Mouse (Mus musculus): Measurements from ENCODE around the gene Pgm2. TPM values are rescaled to one million over a fixed set of nuclear protein-coding genes. Genes with fewer than 3 reads are reported as not detected.

Gene Pgm2
- total RNA-seq (2015) (42.4 and 53.4 TPM in 2 replicates), total RNA-seq (2017) (40.5 and 41.3 TPM in 2 replicates)

GRCm38 (mm10) chr5:64092748-64093292 lies at the start of gene Pgm2:
Gene Pgm2 (plus strand): TSS chr5:64092950.
- peak; percentile 93 for ATAC-seq (ENCODE audit: poor library complexity, severe bottlenecking)

DNA sequence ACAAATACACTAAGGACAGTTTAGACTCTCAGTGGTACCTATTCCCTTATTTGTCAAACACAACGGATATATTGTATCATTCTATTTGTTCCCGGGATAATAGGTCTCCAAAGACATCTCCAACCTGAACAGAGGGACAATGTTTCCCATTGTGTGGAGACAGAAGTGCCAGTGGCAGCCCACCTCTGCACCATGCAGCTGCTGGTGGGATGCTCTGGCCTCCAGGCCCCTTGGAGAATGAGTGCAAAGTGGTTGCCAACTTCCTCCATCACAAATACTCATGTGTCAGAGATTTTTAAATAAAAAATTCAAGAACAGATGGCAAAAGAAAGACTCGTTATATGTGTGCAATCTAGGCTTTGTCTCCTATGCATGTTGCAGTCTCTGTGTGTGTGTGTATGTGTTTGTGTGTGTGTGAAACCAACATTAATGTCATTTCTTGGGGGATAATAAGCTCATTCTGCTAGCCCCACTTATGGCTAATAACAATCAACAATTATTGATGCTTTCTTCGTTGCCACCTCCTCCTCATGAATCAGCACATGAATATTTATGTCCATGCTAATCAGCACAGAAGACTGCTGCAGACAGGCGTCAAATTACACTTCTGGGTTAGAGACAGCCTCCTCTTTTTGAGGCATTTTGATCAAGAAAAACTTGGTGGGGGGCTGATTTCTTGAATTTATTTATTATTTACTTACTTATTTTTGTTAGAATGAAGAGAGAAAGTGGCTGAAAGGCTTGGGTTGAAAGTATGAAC lies 48.9 kb upstream of the Pgm2 start:
- no peak for ATAC-seq (ENCODE audit: poor library complexity, severe bottlenecking)

GRCm38 (mm10) chr5:64044790-64045189 lies 48.0 kb upstream of the Pgm2 start:
- ATAC-seq (ENCODE audit: poor library complexity, severe bottlenecking): peak; percentile 79

- ATAC-seq (ENCODE audit: poor library complexity, severe bottlenecking): peak; percentile 50
These were observed 47.2 kb upstream of the Pgm2 start for GRCm38 (mm10) chr5:64045502-64045901.

DNA sequence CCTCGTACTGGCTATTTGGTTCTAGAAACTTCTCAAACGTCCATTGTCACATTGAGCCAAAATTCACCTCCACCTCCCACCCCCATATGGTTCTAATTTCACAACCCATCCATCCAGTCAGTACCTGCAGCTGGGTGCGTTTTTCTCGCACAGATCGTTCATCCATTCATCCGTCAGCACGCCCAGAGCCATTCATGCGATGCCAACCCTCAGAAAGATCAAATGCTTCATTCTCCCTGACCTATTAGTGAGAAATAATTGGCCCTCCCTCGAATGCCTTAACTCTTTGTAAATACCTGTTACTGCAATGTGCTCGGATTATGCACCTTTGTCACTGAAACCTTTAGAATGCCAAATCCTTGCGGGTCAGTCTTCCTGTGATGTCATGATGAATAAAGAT lies 45.8 kb upstream of the Pgm2 start:
- no peak for ATAC-seq (ENCODE audit: poor library complexity, severe bottlenecking)

- no peak for ATAC-seq (ENCODE audit: poor library complexity, severe bottlenecking)
These were observed 44.8 kb upstream of the Pgm2 start for GRCm38 (mm10) chr5:64047921-64048320.

DNA sequence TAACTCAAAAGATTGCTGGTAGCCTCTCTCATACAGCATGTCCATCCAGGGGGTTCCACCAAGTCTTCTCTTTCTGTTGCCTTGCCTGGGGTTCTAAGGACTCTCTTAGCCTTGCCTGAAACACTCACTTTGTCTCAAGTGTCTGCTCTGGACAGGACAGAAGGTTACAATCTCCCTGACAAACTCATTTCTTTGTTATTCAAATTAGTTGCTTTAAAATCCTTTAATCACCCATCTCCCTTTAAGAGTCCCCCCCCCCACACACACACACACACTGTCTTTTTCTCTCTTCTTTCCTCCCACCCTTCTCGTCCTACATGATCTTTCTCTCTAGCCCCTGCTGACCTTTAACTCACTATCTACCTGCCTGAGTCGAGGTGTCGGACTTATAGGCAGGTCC lies 44.1 kb upstream of the Pgm2 start:
- ATAC-seq (ENCODE audit: poor library complexity, severe bottlenecking): no peak

GRCm38 (mm10) chr5:64049256-64049655 lies 43.5 kb upstream of the Pgm2 start:
- no peak for ATAC-seq (ENCODE audit: poor library complexity, severe bottlenecking)

GRCm38 (mm10) chr5:64053010-64053409 lies 39.7 kb upstream of the Pgm2 start:
- ATAC-seq (ENCODE audit: poor library complexity, severe bottlenecking): no peak

- ATAC-seq (ENCODE audit: poor library complexity, severe bottlenecking): no peak
These were observed 36.5 kb upstream of the Pgm2 start for GRCm38 (mm10) chr5:64056210-64056609.

- ATAC-seq (ENCODE audit: poor library complexity, severe bottlenecking): no peak
These were observed 31.9 kb upstream of the Pgm2 start for GRCm38 (mm10) chr5:64060881-64061280.

DNA sequence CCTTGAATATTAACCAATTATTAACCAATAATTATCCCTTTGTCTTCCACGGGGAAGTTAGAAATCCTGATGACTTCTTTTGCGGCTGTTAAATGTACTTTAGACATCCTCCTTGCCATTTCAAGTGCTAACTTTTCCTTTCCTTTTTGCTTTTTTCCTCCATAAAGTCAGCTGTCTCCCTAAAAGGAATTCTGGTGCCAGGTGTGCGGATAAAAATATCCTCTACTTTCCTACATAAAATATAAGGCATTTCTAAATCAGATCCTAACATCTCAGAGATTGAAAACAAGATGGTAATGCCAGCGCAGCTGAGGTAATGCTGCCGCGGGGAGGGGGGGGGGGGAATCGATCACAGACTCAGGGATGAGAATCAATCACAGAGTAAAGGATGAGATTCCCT lies 31.1 kb upstream of the Pgm2 start:
- ATAC-seq (ENCODE audit: poor library complexity, severe bottlenecking): no peak

DNA sequence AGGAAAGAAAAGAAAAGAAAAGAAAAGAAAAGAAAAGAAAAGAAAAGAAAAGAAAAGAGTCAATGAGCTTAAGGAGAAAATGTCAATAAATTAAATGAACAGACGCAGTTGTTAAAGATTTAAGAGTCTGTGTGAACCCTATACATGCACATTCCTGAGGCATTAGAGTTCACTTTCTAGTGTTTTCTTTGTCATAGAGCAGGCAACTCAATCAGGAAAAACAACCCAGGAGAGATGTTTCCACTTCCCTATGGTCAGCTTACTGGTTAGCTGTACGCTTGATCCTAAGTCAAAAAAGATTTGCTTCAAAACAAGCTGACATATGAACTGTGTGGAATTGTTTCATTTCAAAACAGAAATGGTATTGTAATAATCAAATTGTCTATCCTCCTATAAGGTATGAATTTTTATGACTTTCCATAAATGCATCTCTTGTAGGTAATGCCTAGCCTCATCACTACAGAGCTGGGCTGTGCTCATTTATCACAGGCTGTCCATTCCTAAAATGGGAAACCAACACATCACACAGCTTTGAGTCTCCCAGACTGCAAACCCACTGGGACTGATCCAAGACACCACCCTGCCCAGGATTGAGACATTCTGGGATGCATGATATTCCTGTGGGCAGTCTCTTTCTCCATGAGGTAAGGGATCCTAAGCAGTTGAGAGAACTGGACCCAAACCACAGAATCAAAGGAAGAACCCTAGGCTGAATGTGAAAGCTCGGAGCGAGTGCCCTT lies 29.7 kb upstream of the Pgm2 start:
- ATAC-seq (ENCODE audit: poor library complexity, severe bottlenecking): no peak

DNA sequence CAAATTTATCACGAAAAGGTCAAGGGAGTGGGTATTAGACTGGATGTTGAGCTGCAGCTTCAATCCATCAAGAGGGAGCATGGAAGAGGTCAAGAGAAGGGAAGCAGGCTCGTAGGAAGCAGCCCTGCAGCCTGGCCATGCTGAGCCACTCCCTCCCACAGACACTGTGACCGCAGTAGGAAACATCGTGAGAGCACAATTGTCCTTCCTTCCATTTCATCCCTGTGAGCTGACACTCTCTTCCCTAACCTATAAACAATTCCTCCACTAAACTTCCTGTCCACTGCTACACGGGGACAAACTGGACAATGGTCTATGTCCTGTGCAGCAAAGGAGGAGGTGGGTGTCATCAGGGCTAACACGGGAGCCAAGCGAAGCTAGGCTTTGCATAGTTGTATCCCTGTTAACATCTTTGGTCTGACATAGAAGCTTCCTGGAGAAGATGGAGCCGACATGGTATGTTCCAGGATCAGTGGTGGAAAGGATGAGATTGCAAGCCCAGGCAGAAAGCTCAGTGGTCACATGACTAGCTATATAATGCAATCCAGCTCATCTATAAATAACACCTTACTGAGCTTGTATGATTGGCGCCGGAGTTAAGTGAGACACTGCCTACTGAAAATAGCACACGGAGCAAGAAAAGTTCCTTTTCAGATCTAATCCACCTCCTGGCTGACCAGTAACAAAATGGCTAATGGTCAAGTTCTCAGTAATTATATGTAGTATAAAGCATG lies 29.0 kb upstream of the Pgm2 start:
- no peak for ATAC-seq (ENCODE audit: poor library complexity, severe bottlenecking)

GRCm38 (mm10) chr5:64064401-64064800 lies 28.3 kb upstream of the Pgm2 start:
- ATAC-seq (ENCODE audit: poor library complexity, severe bottlenecking): no peak

- no peak for ATAC-seq (ENCODE audit: poor library complexity, severe bottlenecking)
These were observed 27.2 kb upstream of the Pgm2 start for GRCm38 (mm10) chr5:64065497-64066046.

DNA sequence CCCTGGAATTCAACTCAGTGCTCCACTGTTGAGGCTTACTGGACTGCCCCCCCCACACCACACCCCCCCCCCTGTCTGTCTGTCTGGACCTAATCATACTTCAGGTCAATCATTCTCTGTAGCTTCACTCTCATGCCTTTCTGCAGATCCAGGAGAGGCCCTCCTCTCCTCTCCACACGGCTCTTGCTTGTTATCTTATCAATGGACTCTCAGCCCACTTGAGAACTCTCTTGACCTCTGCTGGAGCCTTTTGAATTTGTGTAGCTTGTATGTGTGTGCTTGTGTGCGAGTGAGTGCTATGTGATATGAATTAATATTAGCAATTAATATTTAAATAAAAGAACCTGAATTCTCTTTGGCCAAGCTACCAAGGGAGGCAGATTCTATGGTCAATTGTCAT lies 26.6 kb upstream of the Pgm2 start:
- no peak for ATAC-seq (ENCODE audit: poor library complexity, severe bottlenecking)

DNA sequence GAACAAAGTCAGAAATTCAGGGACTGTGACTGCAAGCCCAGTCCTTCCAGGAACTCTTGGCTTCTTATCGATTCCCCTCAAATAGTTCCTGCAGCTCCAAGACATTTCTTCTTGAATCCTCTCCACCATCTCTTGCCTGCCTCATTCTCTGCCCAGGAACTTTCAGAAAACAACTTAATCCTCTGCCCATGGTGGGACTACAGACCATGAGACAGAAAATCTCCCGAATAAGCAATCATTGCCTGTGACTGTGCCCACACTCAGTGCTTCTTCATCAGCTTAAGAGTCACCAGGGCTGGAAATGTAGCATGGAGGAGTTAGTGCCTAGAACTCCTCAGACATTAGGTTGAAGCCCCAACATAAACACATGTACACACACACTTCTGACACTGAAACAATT lies 25.2 kb upstream of the Pgm2 start:
- ATAC-seq (ENCODE audit: poor library complexity, severe bottlenecking): no peak

DNA sequence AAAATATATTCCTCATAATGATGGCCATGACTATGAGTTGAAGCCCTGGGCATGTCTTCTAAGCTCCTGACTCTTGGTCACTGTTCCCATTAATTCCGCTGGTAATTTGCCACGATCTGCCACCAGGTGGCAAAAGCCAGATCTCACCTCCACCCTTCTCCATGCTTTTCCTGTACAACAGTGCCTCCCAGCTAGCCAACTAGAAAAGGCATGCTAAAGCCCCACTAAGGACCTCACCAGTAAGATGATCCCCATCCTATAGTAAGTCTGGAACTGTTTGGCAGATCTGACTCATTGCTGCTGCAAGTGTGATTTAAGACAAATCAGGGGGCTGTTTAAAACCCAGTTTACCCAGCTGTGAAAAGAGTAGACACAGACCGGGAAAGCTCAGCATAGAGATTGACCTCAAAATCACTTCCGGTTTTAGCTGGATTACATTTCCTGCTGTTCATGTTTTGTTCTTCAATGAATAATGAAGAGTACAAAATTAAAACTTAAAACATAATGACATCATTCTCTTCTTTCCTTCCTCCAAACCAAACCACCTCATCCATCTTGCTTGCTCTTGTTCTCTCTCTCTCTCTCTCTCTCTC lies 22.6 kb upstream of the Pgm2 start:
- ATAC-seq (ENCODE audit: poor library complexity, severe bottlenecking): peak; percentile 98

DNA sequence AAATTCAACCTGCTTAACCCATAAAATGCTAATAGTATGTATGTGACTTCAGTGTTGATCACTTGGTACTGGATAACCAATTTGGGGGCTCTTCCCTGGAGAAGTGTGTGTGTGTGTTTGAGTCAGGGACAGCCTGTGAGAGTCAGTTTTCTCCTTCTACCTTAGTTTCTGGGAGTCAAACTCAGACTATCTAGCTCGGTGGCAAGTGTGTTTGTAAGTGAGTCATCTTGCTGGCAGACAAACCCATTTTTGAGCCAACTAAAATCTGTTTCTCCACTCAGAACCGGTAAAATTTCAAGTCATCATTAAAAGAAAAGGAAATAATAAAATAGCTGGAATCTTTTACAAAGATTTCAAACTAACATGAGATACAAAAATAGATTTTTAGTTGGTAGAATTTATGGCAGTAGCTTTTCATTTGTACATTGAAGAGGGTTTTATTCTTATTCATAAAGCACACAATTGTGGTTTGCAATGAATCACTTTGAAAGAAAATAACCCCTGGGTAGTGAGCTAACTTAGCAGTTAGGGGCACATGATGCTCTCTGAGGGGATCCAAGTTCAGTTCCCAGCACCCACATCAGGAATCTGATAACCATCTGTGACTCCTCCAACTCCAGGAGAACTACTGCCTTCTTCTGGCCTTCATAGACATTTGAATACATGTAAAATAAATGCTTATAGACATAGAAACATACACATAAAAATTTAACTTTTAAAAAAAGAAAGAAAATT lies 21.8 kb upstream of the Pgm2 start:
- ATAC-seq (ENCODE audit: poor library complexity, severe bottlenecking): no peak

Measured in megakaryocyte, adult 5-6 weeks (primary cell).